Mouse (Mus musculus) ES-Bruce4 (cell line): ENCODE data around the gene Zfp410.
"Not testable (repeated sequence)": the region's sequence is repeated elsewhere in the genome, so short reads cannot be mapped to it uniquely, and the experiment has no call there.

Source experiments
- CTCF ChIP-seq: IDR thresholded peaks from one replicate; pipeline ENCODE4 v1.8.1; 2011; ENCODE audit warnings: low read depth, low read length
- POLR2A ChIP-seq: IDR thresholded peaks from one replicate; pipeline ENCODE4 v1.8.1; 2011; ENCODE audit warnings: low read length; ENCODE audit not compliant: insufficient read depth

GRCm38 (mm10) chr12:84358699-84359098, 42.0 kb downstream of the Zfp410 start:
- not testable (repeated sequence) for TF ChIP-seq POLR2A, CTCF
